Mouse (Mus musculus) layer of hippocampus, postnatal 10 days (tissue): ENCODE results near the gene Vgll4. TPM values are rescaled to one million over a fixed set of nuclear protein-coding genes. Genes with fewer than 3 reads are reported as not detected.

ENCODE experiments used
- DNase-seq, 2 experiments: peaks; one replicate each; pipeline ENCODE4 v3.0.0; 2021; ENCODE audit warnings: low spot score in 2 of 2
- total RNA-seq, 2 experiments: library from RNA; stranded (reverse); gene quantifications; 2 replicates each; pipeline ENCODE4 v1.2.3; 2021

Gene Vgll4
- total RNA-seq, 2 experiments from 2014 or later: 41.3 to 43.7 TPM

DNA sequence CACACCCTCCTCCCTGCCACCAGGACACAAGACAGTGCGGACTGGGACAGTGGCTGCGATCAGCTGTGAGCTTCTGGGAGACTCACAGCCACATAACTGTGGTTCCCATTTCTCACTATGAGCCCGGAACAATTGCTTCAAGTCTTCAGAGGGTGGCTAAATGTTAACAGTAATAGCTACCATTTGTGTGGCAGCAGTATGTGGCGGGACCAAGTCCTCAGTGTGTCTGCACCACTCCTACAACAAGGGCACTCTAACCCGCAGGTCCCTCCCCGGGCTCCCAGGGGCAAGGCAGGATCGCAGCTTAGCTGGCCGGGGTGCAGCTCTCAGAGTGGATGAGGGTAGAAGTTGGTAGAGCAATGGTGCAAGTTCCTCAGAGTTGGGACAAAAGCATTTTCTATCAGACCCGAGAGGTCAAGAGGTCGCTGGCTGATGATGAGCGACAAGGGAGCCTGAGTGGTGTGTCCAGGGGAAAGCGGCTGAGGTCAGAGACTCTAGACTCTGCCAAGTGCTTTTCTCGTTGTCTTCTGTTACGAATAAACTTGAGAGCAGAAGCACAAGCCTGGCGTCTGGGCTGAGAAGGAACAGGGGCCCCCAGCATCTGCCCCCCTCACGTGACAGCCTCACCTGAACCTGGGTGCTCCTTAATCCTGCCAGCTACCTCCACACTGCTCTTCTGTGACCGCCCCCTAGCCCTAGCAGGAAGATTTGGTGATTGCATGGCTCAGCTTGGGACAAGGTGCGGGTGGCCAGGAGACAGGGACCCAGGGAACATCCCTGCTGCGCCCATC, 95.5 kb downstream of the Vgll4 start:
- peak in 1 of 2 experiments; percentile 53 for DNase-seq

DNA sequence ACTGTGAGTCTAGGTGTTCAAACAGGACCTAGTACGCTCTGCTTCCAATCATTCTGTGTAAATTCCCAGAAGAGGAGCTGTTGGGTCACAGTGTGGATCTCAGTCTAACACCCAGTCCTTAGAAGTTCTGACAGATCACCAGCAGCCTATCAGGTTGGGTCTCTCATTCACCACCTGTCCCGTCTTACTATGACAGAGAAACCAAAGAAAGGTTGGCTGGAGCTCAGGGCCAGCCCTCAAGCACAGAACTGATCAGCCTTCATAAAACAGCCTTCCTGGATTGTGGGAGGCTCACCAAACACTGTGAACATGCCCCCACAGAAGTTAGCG, 96.0 kb downstream of the Vgll4 start:
- no peak for DNase-seq

- DNase-seq: no peak
These were observed 98.7 kb downstream of the Vgll4 start for GRCm38 (mm10) chr6:114871010-114871660.

DNA sequence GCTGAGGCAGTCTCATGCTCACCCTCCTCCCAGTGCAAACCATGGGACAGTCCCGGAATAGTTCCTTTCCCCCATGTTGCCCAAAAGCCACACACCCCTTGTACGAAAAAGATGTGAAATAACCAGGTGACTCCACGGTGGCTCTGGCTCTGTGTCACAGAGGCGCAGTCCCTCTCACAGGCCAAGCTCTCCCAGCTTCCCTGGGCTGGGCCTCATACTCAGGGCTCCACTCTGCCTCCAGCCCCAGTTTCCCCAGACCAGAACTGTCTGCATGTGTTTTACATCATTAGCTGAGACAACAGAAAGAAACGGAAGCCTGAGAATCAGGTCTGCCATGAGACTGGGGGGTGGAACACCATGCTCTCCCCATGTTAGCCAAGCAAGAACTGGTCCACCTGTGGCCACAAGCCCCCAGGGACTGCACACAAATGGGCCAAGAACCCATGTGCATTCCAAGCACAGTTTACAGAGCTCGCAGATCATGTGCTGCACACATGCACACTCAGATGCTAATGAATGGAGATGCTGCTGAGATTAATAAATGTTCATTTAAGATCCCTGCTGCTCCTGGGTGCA, 100.2 kb downstream of the Vgll4 start:
- peak in 1 of 2 experiments; percentile 20 for DNase-seq

DNA sequence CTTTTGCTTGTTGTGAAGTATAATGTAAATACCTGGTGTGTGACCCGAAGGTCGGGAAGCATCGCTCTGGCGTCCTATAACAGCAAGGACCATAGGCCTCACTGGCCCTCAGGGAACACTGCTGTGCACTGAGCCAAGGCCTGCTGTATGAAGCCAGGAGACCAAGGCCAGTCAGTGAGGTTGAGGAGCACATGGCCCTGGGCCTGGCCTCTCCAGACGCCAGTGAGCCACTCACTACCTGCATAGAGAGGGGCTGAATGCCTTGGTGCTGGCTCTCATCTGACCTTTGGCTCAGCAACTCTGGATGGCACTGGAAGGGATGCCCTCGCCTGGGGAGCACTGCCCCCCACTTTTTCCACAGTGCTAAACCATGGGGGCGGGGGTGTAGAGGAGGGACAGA, 101.1 kb downstream of the Vgll4 start:
- DNase-seq: no peak

- DNase-seq: no peak
These were observed 103.2 kb downstream of the Vgll4 start for GRCm38 (mm10) chr6:114866619-114867018.

DNA sequence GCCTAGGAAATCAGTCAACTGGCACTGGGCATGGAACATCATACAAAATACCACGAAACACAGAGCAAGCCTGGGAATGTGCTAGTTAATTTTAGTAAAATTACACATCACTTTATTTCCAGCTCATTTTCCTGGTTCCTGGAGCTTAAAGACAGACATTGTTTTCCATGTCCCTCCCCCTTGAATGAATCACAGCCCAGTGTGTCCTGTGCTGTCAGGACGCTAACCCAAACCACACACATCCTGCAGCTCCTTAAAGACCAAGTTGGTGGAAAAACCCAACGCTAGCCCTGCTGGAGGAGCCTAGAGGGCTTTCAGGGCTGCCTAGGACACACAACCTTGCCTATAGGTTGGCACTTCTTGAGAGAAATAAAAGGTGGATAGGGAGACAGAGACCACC, 103.7 kb downstream of the Vgll4 start:
- DNase-seq: no peak

DNA sequence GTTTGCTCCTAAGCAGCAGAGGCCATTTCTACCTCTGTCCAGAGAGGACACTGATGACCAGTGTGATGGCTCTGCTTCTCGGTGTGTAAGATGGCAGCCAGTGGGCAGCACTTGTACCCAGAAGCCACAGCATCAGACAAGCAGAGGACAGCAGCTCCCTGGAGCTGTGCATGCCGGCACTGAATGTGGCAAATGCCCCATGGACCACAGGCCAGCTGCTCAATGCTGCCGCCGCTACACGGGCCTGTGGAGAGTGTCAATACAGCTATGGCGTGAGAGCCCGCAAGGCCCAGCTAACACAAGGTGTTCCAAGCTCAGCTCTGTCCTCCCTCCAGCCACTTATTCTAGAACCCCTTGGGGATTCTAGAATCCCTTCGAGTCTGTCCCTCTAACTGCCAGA, 105.4 kb downstream of the Vgll4 start:
- peak in 1 of 2 experiments; percentile 21 for DNase-seq

GRCm38 (mm10) chr6:114863501-114863900, 106.3 kb downstream of the Vgll4 start:
- peak in 1 of 2 experiments; percentile 35 for DNase-seq

DNA sequence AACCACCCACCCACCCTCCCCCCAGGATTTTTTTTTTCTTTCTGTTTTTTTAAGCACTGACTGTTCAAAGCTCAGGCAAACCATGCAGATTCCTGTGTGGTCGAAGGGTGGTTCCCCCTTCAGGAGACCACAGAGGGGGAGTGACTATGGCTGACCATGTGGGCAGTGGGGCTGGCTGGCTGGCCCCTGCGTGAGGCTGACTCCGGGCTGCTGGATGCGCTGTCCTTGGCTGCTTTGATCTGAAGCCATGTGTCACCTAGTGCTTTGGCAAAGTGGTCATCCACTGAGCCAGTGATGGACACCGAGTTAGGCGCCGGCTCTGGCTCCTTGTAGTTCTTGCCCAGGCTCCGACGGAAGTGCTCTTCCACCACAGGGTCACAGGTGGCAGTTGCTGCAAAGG, 107.7 kb downstream of the Vgll4 start:
- DNase-seq: no peak

GRCm38 (mm10) chr6:114861591-114861990, 108.2 kb downstream of the Vgll4 start:
- no peak for DNase-seq

- no peak for DNase-seq
These were observed 108.9 kb downstream of the Vgll4 start for GRCm38 (mm10) chr6:114860677-114861568.

- DNase-seq: no peak
These were observed 111.1 kb downstream of the Vgll4 start for GRCm38 (mm10) chr6:114858722-114859053.

DNA sequence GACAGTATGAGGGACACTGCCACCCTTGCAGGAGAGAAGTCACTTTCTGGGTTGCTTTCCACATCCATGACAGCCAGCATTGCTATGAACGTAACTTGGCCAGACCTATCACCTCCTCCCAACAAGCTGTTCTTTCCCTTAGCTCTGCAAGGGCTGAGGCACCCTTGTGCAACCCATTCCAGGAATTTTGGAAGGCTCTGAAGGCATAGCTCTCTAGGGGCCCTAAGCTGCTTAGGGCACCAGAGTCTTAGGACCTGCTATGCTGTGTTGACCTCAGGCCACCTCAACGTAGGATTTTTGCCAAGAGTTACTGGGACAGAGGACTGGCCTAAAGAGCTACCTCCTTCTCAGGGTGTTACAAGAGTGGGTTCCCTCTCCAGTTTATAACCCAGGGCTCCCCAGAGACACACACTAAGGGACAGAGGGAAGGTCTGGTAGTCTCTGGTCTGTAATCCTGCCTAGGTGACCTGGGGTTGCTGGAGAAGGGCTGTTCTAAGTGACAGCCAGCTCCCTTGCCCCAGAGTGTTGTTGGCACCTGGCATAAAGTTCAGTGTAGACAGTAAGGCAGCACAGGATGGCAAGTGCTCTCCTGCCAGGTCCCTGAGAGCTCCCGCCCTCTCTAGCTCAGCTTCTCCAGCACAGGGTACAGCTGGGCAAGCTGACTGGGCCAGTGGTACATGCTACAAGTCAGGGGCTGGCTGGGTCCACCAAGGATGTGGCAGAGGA, 111.6 kb downstream of the Vgll4 start:
- peak in 1 of 2 experiments; percentile 27 for DNase-seq

GRCm38 (mm10) chr6:114856501-114856900, 113.3 kb downstream of the Vgll4 start:
- no peak for DNase-seq

DNA sequence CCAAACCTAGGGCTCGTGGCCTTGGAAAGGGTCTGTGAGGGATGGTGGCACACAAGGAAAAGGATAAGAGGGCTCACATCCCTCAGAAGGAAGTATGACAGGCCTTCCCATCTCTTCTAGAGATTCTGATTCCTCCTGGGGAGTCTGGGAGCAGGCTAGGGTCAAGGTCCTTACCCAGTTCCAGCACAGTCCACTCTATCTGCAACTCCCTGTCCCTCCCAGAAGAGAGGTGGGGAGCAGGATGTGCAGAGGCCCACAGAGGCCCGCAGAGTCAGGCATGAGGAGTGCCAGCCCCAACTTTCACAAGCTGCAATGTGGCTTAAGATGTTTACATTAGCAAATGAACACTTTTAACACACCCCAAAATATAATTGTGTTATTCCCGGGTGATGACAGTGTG, 114.2 kb downstream of the Vgll4 start:
- DNase-seq: no peak

DNA sequence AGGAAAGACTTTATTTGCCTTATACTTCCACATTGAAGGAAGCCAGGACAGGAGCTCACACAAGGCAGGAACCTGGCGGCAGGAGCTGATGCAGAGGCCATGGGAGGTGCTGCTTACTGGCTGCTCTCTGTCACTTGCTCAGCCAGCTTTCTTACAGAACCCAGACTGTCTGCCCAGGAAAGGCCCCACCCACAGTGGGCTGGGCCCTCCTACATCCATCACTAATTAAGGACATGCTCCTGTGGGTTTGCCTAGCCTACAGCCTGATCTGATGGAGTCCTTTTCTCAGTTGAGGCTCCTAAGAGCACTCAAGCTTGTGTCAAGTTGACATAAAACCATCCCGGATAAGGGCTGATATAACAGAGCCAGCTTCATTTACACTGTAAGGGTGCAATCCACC, 115.4 kb downstream of the Vgll4 start:
- DNase-seq: no peak

DNA sequence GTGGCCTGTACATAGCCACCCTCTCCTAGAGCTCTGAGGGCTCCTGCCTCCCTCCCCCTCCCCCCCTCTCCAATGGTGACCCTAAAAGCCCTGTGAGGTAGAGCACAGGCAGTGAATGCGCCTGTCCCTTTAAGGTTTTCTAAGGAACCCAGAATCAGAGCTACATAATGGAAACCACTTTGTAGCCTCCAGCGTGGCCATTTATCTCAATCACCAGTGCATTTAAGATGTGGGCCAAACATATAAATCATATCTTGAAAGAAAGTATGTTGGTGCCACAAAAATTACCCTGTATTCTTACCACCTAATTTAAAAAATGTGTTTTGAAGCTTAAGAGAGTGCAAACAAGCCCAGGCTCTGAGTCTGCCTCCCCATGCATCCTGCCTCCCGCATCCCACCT, 117.1 kb downstream of the Vgll4 start:
- DNase-seq: no peak

GRCm38 (mm10) chr6:114851688-114852087, 118.1 kb downstream of the Vgll4 start:
- DNase-seq: no peak

DNA sequence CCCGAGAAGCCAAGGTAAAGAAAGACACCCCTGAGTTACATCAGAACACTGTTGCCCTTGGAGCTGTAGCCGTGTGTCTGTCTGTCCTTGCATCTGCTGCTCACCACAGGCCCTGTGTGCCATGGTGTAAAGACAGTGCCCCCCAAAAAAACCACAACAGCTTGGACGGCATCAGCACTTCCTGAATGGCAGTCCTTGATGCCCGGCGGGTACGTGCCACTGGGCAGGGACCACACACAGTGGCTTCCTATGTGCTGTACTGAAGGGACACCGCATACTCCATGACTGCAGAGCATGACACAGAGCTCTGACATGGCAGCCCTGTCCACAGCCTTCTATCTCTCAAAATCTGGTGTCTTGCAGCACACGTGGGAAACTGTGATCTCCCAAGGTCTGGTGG, 120.0 kb downstream of the Vgll4 start:
- DNase-seq: no peak

- DNase-seq: no peak
These were observed 121.0 kb downstream of the Vgll4 start for GRCm38 (mm10) chr6:114848761-114849160.
